Mouse (Mus musculus) cerebellum, postnatal 14 days (tissue): Measurements from ENCODE around the gene Ces2h.
"Not testable (repeated sequence)": the region's sequence is repeated elsewhere in the genome, so short reads cannot be mapped to it uniquely, and the experiment has no call there.

Experiments used
- DNase-seq, 2 experiments: peaks; one replicate each; pipeline ENCODE4 v3.0.0; 2021; ENCODE audit warnings: mixed read lengths in 2 of 2

Ces2h gene

DNA sequence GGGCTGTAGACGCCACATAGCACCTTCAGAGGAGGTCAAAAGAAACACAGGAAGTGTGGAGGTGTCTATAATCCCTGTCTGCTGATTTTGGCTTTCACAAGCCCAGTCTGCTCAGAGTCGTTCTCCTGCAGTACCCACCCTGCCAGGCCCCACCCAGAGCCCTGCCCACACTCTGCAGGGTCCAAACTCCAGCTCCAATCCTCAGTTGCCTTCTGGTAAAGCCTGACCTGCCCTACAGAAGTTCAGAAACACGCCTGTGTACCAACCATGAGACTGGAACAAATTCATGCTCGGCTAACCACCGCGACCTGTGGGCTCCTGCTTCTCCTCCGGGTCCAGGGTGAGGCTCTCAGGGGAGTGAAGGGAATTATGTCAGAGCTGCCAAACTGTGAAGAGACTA lies at the start of gene Ces2h:
TSS of gene Ces2h (plus strand) at position 268 of the 400 bp plus-strand sequence.
- DNase-seq = no peak

GRCm38 (mm10) chr8:104961537-104961961 lies 39.1 kb upstream of the Ces2h start, which contains the start of gene Ces2g:
TSS of gene Ces2g (plus strand) at chr8:104961718.
- peak; percentile 32 to 56 for DNase-seq

DNA sequence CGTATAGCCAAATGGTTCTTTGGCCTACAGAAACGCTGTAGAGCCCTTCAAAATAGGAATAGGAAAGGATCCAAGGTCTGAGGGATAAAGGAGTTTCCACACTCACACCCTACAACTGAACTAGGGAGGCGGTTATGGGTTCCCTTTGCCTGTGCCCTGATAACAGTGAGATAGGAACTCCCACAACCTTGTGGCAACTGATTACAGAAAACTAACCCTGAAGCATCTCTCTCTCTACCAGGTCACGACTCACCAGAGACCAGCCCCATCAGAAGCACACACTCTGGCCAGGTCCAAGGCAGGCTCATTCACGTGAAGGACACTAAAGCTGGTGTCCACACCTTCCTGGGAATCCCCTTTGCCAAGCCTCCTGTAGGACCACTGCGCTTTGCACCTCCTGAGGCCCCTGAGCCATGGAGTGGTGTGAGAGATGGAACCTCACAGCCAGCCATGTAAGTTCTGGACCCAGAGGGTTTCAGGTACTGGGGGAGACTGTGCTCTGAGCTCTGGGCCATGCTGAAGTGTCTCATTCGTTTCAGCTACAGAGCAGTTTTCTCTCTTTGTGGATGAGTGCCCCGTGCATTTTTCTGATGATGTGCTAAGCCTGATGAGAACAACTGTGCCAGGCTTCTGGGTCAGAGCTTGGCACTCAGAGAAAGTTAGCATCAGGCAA lies 38.3 kb upstream of the Ces2h start:
- DNase-seq = no peak

GRCm38 (mm10) chr8:104963375-104963894 lies 37.2 kb upstream of the Ces2h start:
- no peak for DNase-seq

DNA sequence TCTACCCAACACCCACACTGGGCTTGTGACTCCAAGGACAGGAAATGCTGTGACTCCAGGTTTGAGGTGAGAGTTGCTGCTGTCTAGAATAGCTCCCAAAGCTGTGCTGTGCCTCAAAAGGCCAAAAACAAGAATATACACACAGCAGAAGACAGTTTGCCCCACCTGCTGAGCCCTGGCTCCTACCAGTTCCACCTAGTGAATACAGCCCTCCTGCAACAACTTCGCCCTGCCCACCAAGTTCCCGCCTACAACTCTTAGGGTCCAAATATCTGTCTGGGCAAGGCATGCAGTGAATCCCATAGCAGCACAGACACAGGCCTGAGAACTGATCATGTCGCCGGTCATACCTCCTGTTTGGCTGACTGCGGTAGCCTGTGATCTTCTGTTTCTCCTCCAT lies 16.5 kb upstream of the Ces2h start:
- DNase-seq = peak in 1 of 2 experiments; percentile 6

- DNase-seq = peak; percentile 32 to 64
These were observed 15.7 kb upstream of the Ces2h start for GRCm38 (mm10) chr8:104984942-104985341.

DNA sequence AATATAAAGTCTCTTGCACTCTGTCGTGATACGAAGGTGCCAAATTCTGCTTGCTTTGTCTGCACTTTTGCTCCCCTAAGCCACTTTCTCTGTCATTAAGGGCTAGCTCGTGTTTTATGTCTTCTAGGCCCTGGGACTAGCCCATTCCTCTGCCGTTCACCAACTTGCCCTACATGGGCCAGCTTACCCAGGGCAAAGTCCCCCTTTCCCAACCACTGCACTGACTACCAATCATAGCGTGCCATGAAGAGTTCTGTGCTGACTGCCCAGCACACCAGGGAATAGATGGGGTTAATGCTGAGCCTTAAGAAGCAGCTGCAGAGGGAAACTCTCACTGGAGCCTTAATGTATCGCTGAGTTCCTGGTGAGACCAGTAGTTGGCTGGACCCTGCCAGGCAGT lies 2.5 kb upstream of the Ces2h start:
- DNase-seq = no peak

GRCm38 (mm10) chr8:104999183-104999582 lies 1.5 kb upstream of the Ces2h start:
- DNase-seq = no peak

GRCm38 (mm10) chr8:105010000-105010399 lies 9.3 kb downstream of the Ces2h start:
- no peak for DNase-seq

- no peak for DNase-seq
These were observed 10.5 kb downstream of the Ces2h start for GRCm38 (mm10) chr8:105011136-105011535.

- no peak for DNase-seq
These were observed 13.7 kb downstream of the Ces2h start for GRCm38 (mm10) chr8:105014391-105014790.

- no peak for DNase-seq
These were observed 21.3 kb downstream of the Ces2h start for GRCm38 (mm10) chr8:105021954-105022353.

DNA sequence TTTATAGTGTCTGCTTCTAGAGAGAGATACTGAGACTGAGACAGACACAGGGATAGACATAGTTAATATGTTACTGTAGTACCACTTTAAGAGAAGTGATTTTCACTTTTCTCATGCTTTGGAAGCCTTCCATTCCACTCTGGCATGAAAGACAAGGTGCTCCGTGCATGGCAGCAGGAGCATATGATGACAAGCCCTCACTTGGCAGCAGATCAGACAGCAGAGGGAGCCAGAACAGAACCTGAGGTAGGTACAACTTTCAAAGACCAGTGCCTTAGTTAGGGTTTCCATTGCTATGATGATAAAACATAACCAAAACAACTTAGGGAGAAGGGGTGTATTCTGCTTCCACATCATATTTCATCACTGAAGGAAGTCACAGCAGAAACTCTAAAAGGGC lies 22.4 kb downstream of the Ces2h start:
- peak; percentile 83 to 88 for DNase-seq

GRCm38 (mm10) chr8:105025050-105025449 lies 24.4 kb downstream of the Ces2h start:
- peak in 1 of 2 experiments; percentile 43 for DNase-seq

GRCm38 (mm10) chr8:105043510-105043909 lies 42.9 kb downstream of the Ces2h start:
- no peak for DNase-seq

DNA sequence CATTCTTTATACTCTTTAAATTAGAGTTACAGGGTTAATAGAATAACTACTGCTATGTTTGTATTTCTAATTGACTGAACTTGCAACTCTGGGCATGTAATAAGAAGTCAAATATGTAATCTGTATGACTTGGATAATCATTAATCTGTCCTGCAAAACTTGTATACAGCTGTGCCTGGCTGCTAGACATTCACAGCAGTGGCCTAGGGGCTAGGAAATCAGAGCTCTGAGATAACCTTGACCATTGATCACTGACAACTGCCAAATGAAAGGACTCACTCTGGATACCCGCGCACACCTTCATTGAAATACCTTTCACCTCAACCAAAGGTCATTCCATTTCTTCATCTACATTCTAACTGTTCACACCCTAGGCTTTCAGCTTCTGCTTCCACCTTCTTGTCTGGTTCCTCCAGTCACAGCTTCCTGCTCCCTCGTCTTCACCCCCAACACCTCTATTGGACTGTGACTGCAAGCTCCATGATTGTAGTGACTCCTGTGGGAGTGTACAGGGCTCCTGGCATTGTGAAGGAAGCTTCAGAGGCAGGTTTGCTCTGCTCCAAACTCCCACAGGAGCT lies 45.3 kb downstream of the Ces2h start:
- no peak for DNase-seq

- DNase-seq = no peak
These were observed 47.8 kb downstream of the Ces2h start, which contains the start of gene Ces3a for GRCm38 (mm10) chr8:105048371-105048854. TSS of gene Ces3a (plus strand) at chr8:105048601.

GRCm38 (mm10) chr8:105056211-105056610 lies 55.6 kb downstream of the Ces2h start:
- DNase-seq = no peak

DNA sequence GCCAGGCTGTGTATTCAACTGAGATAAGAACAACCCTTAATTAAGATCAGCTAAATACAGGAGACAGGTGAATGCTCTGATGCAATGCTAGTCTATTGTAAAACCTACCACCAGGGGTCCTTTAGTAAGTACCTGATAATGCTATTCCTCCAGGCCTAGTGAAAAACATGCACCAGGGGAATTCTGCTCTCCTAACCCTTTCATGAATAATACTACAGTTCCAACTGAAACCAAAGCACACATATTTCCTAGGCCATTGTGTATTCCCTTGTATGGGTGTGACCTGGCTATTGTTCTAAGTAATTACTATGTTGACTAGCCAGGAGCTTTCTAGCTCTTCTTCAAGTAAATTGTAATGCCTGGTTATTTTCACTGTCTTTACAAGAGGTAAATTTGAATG lies 59.4 kb downstream of the Ces2h start:
- DNase-seq = no peak

- DNase-seq = peak; percentile 51 to 73
These were observed 66.1 kb downstream of the Ces2h start for GRCm38 (mm10) chr8:105066761-105067160.

- DNase-seq = not testable (repeated sequence)
These were observed 67.3 kb downstream of the Ces2h start for GRCm38 (mm10) chr8:105067905-105068304.

DNA sequence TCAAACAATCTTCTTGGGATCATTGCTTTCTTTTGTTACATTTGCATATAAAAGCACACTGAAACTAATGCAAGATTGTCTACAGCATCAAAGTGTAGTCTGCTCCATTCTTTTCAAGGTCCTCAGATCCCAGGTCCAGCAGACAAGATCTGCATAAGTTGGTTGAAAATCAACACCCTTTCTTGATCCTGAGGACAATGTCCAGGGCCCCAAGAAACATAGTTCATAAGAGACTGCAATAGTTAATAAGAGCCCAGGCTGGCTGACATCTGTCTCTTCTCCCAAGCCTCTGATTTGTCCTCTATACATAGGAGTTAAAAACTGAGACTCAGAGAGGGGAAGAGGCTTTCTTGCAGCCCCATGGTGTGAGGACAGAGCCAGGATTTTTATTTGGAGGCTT lies 68.3 kb downstream of the Ces2h start:
- DNase-seq = no peak
